Mouse (Mus musculus): ENCODE data around the gene Cnr1. TPM values are rescaled to one million over a fixed set of nuclear protein-coding genes. Genes with fewer than 3 reads are reported as not detected.

Cnr1 gene
- 100 to 1,000 TPM; 111 to 140 (median 121) TPM for total RNA-seq (2022)

GRCm38 (mm10) chr4:33924234-33924888 lies at the start of gene Cnr1:
TSS of gene Cnr1 (plus strand) at chr4:33924593.
- peak; percentile 54 to 62 for DNase-seq (ENCODE audit: low spot score in 2 of 2)

GRCm38 (mm10) chr4:33879944-33880343 lies 44.4 kb upstream of the Cnr1 start:
- peak in 1 of 2 experiments; percentile 15 for DNase-seq (ENCODE audit: low spot score in 2 of 2)

GRCm38 (mm10) chr4:33886026-33886425 lies 38.4 kb upstream of the Cnr1 start:
- no peak for DNase-seq (ENCODE audit: low spot score in 2 of 2)

- no peak for DNase-seq (ENCODE audit: low spot score in 2 of 2)
These were observed 34.4 kb upstream of the Cnr1 start for GRCm38 (mm10) chr4:33889976-33890375.

- DNase-seq (ENCODE audit: low spot score in 2 of 2), result no peak
These were observed 32.1 kb upstream of the Cnr1 start for GRCm38 (mm10) chr4:33892178-33892869.

GRCm38 (mm10) chr4:33893841-33894240 lies 30.6 kb upstream of the Cnr1 start:
- peak; percentile 50 to 82 for DNase-seq (ENCODE audit: low spot score in 2 of 2)

- DNase-seq (ENCODE audit: low spot score in 2 of 2), result no peak
These were observed 29.3 kb upstream of the Cnr1 start for GRCm38 (mm10) chr4:33895046-33895445.

GRCm38 (mm10) chr4:33895491-33895890 lies 28.9 kb upstream of the Cnr1 start:
- DNase-seq (ENCODE audit: low spot score in 2 of 2), result no peak

- DNase-seq (ENCODE audit: low spot score in 2 of 2), result no peak
These were observed 22.7 kb upstream of the Cnr1 start for GRCm38 (mm10) chr4:33901659-33902058.

GRCm38 (mm10) chr4:33903812-33904340 lies 20.5 kb upstream of the Cnr1 start:
- no peak for DNase-seq (ENCODE audit: low spot score in 2 of 2)

- no peak for DNase-seq (ENCODE audit: low spot score in 2 of 2)
These were observed 19.6 kb upstream of the Cnr1 start for GRCm38 (mm10) chr4:33904826-33905225.

- no peak for DNase-seq (ENCODE audit: low spot score in 2 of 2)
These were observed 15.6 kb upstream of the Cnr1 start for GRCm38 (mm10) chr4:33908786-33909185.

GRCm38 (mm10) chr4:33915730-33916129 lies 8.7 kb upstream of the Cnr1 start:
- DNase-seq (ENCODE audit: low spot score in 2 of 2), result no peak

- DNase-seq (ENCODE audit: low spot score in 2 of 2), result no peak
These were observed 3.6 kb upstream of the Cnr1 start for GRCm38 (mm10) chr4:33920807-33921206.

- DNase-seq (ENCODE audit: low spot score in 2 of 2), result no peak
These were observed 1.1 kb upstream of the Cnr1 start for GRCm38 (mm10) chr4:33923151-33923760.

GRCm38 (mm10) chr4:33923761-33924233 lies 596 bp upstream of the Cnr1 start:
- peak in 1 of 2 experiments; percentile 24 for DNase-seq (ENCODE audit: low spot score in 2 of 2)

- DNase-seq (ENCODE audit: low spot score in 2 of 2), result peak; percentile 31 to 37
These were observed 474 bp downstream of the Cnr1 start for GRCm38 (mm10) chr4:33924889-33925245.

- no peak for DNase-seq (ENCODE audit: low spot score in 2 of 2)
These were observed 1.1 kb downstream of the Cnr1 start for GRCm38 (mm10) chr4:33925489-33925888.

GRCm38 (mm10) chr4:33926010-33926409 lies 1.6 kb downstream of the Cnr1 start:
- no peak for DNase-seq (ENCODE audit: low spot score in 2 of 2)

GRCm38 (mm10) chr4:33926730-33927263 lies 2.4 kb downstream of the Cnr1 start:
- DNase-seq (ENCODE audit: low spot score in 2 of 2), result no peak

GRCm38 (mm10) chr4:33927644-33928043 lies 3.3 kb downstream of the Cnr1 start:
- DNase-seq (ENCODE audit: low spot score in 2 of 2), result no peak

GRCm38 (mm10) chr4:33928450-33928849 lies 4.1 kb downstream of the Cnr1 start:
- no peak for DNase-seq (ENCODE audit: low spot score in 2 of 2)

Data from left cerebral cortex, adult 8-10 months (tissue).